ENCODE assay signal across 8 mouse cellular contexts in genomic region chr9:65196738-65197569, GRCm38 (mm10). TPM values are rescaled to one million over a fixed set of nuclear protein-coding genes. Genes with fewer than 3 reads are reported as not detected.
DNase-seq lines count a peak whose midpoint lies in the region; ATAC-seq and TF ChIP-seq lines count a peak whose summit lies in the region.

No protein-coding gene starts in this region.

- H3K9ac ChIP-seq in forebrain, embryonic 13.5 days: peak overlapping the region; percentile 41; the same call in 1 of the 2 replicates
- H3K9ac ChIP-seq in liver, embryonic 16.5 days (ENCODE audit: low read depth, low read length): peak overlapping the region; percentile 59
- no peak overlapping the region for H3K9ac ChIP-seq in neural tube, embryonic 12.5 days
- no peak overlapping the region for H3K9ac ChIP-seq in stomach, postnatal 0 days (ENCODE audit: low read length)

- H3K4me1 ChIP-seq in E14TG2a.4 (replicated peaks; ENCODE audit: low read depth, low read length): peaks cover 73% of the 10 kb centered on the region
- peaks cover 28% of the 10 kb centered on the region for H3K4me1 ChIP-seq in forebrain, embryonic 13.5 days
- H3K4me1 ChIP-seq in liver, embryonic 16.5 days (ENCODE audit: control insufficient read depth, low read depth, low read length): peaks cover 63% of the 10 kb centered on the region
- peaks cover 11% of the 10 kb centered on the region for H3K4me1 ChIP-seq in neural tube, embryonic 12.5 days
- peaks cover 5% of the 10 kb centered on the region; the same call in 1 of the 2 replicates for H3K4me1 ChIP-seq in stomach, postnatal 0 days (replicated peaks; ENCODE audit: control insufficient read depth, insufficient read depth)

- intact Hi-C loops in heart, postnatal 10 days (cut with DNase I): loop anchor here (1.0 kb wide), 1 partner anchor 86 kb away; no protein-coding TSS in a partner anchor

- DNase-seq in c-Kit-positive CD71-positive TER-119-negative erythroid progenitor cells, embryonic 14.5 days (ENCODE audit: low read depth): peak; percentile 84
- peak; percentile 96 to 97 for DNase-seq in heart, postnatal 10 days
- DNase-seq in kidney, postnatal 4 days: peak; percentile 97 to 98
- peak; percentile 95 for DNase-seq in stomach, postnatal 0 days (ENCODE audit: low spot score)

- peak; percentile 26; the same call in 1 of the 2 replicates for TF ChIP-seq CTCF in E14TG2a.4 (conservative IDR thresholded peaks at IDR 0.05; ENCODE audit: low read length)
- peak; percentile 89 for TF ChIP-seq CTCF in stomach, postnatal 0 days (IDR thresholded peaks at IDR 0.05; ENCODE audit: low read depth)

- peak; percentile 70 for ATAC-seq in forebrain, embryonic 13.5 days
- peak; percentile 69 for ATAC-seq in liver, embryonic 16.5 days (ENCODE audit: low read depth)
- peak; percentile 63; the same call in 1 of the 2 replicates for ATAC-seq in neural tube, embryonic 12.5 days (ENCODE audit: low FRiP score, low read depth)
- ATAC-seq in stomach, postnatal 0 days (ENCODE audit: low FRiP score, low TSS enrichment): peak; percentile 75

- WGBS in forebrain, embryonic 13.5 days: 21% methylated on average over 26 of the region's 26 CpGs
- WGBS in liver, embryonic 16.5 days (ENCODE audit: insufficient replicate concordance): 8% methylated on average over 26 of the region's 26 CpGs
- 18% methylated on average over 26 of the region's 26 CpGs for WGBS in neural tube, embryonic 12.5 days
- WGBS in stomach, postnatal 0 days: 13% methylated on average over 26 of the region's 26 CpGs

- H3K27me3 ChIP-seq in E14TG2a.4 (ENCODE audit: insufficient read depth, low read length): no peaks in the 10 kb centered on the region
- H3K27me3 ChIP-seq in forebrain, embryonic 13.5 days: no peaks in the 10 kb centered on the region
- H3K27me3 ChIP-seq in liver, embryonic 16.5 days (ENCODE audit: control insufficient read depth, insufficient read depth, low read depth, low read length): no peaks in the 10 kb centered on the region
- H3K27me3 ChIP-seq in neural tube, embryonic 12.5 days (replicated peaks): no peaks in the 10 kb centered on the region
- H3K27me3 ChIP-seq in stomach, postnatal 0 days (ENCODE audit: control insufficient read depth, insufficient read depth, low read length): no peaks in the 10 kb centered on the region

- no peaks in the 10 kb centered on the region for H3K36me3 ChIP-seq in E14TG2a.4 (ENCODE audit: insufficient read depth, low read length)
- H3K36me3 ChIP-seq in forebrain, embryonic 13.5 days (ENCODE audit: poor library complexity, severe bottlenecking): no peaks in the 10 kb centered on the region
- H3K36me3 ChIP-seq in liver, embryonic 16.5 days (ENCODE audit: control insufficient read depth, insufficient read depth): no peaks in the 10 kb centered on the region
- no peaks in the 10 kb centered on the region for H3K36me3 ChIP-seq in neural tube, embryonic 12.5 days
- no peaks in the 10 kb centered on the region for H3K36me3 ChIP-seq in stomach, postnatal 0 days (ENCODE audit: control insufficient read depth, insufficient read depth, low read length)

- H3K4me2 ChIP-seq in forebrain, embryonic 13.5 days: peak overlapping the region; percentile 34
- H3K4me2 ChIP-seq in liver, embryonic 16.5 days (ENCODE audit: low read depth, low read length): peak overlapping the region; percentile 46
- peak overlapping the region; percentile 31 for H3K4me2 ChIP-seq in neural tube, embryonic 12.5 days (replicated peaks)
- H3K4me2 ChIP-seq in stomach, postnatal 0 days (replicated peaks; ENCODE audit: low read depth): no peak overlapping the region

- H3K9me3 ChIP-seq in E14TG2a.4 (ENCODE audit: low read length): no peaks in the 10 kb centered on the region
- H3K9me3 ChIP-seq in forebrain, embryonic 13.5 days (replicated peaks): no peaks in the 10 kb centered on the region
- no peaks in the 10 kb centered on the region for H3K9me3 ChIP-seq in liver, embryonic 16.5 days (replicated peaks; ENCODE audit: control insufficient read depth, low read length)
- H3K9me3 ChIP-seq in neural tube, embryonic 12.5 days: no peaks in the 10 kb centered on the region
- no peaks in the 10 kb centered on the region for H3K9me3 ChIP-seq in stomach, postnatal 0 days (ENCODE audit: control insufficient read depth, low read length)

- no peak for TF ChIP-seq EP300 in stomach, postnatal 0 days (optimal IDR thresholded peaks at IDR 0.05)

- H3K4me3 ChIP-seq in E14TG2a.4 (replicated peaks; ENCODE audit: low read length): no peak overlapping the region
- H3K4me3 ChIP-seq in forebrain, embryonic 13.5 days: peak overlapping the region; percentile 20
- H3K4me3 ChIP-seq in liver, embryonic 16.5 days (ENCODE audit: low read depth, low read length): peak overlapping the region; percentile 13
- H3K4me3 ChIP-seq in neural tube, embryonic 12.5 days: no peak overlapping the region
- no peak overlapping the region for H3K4me3 ChIP-seq in stomach, postnatal 0 days (ENCODE audit: low read depth, low read length)

- peak overlapping the region; percentile 92; the same call in 1 of the 2 replicates for H3K27ac ChIP-seq in forebrain, embryonic 13.5 days
- peak overlapping the region; percentile 96 for H3K27ac ChIP-seq in liver, embryonic 16.5 days (ENCODE audit: low read length)
- no peak overlapping the region for H3K27ac ChIP-seq in neural tube, embryonic 12.5 days
- peak overlapping the region; percentile 92 for H3K27ac ChIP-seq in stomach, postnatal 0 days (replicated peaks)

RNA-seq across cellular contexts. Expression of gene Parp16, which starts 1.8 kb away (rescaled TPM):
- 5.1 and 6.1 TPM in 2 replicates for polyA plus RNA-seq in forebrain, embryonic 13.5 days (2015; fragmentation: Nextera tagmentation; extraction: Ambion mirVana)
- total RNA-seq in heart, postnatal 10 days (2021): 1 to 10 TPM; 5.1 to 5.9 TPM
- 9.9 and 11.2 TPM in 2 replicates for polyA plus RNA-seq in liver, embryonic 16.5 days (2015; fragmentation: Nextera tagmentation; extraction: Ambion mirVana)
- polyA plus RNA-seq in neural tube, embryonic 12.5 days (2016; fragmentation: Nextera tagmentation; extraction: Ambion mirVana): 5.4 and 5.7 TPM in 2 replicates
- polyA plus RNA-seq in stomach, postnatal 0 days (2015; fragmentation: Nextera tagmentation; extraction: Ambion mirVana): 5.0 TPM in 2 replicates

RNA-seq across cellular contexts. Expression of gene Igdcc3, which starts 56.0 kb away (rescaled TPM):
- 13.2 and 16.0 TPM in 2 replicates for polyA plus RNA-seq in forebrain, embryonic 13.5 days (2015; fragmentation: Nextera tagmentation; extraction: Ambion mirVana)
- under 1 TPM; 0.22 to 0.40 TPM for total RNA-seq in heart, postnatal 10 days (2021)
- polyA plus RNA-seq in liver, embryonic 16.5 days (2015; fragmentation: Nextera tagmentation; extraction: Ambion mirVana): 0.04 TPM in 1 of 2 replicates, not detected in the other
- polyA plus RNA-seq in neural tube, embryonic 12.5 days (2016; fragmentation: Nextera tagmentation; extraction: Ambion mirVana): 32.6 and 36.4 TPM in 2 replicates
- polyA plus RNA-seq in stomach, postnatal 0 days (2015; fragmentation: Nextera tagmentation; extraction: Ambion mirVana): 0.32 and 0.35 TPM in 2 replicates

Comparison
In these comparisons a context has a peak if more than half of its experiments do, and no peak if none do; other contexts are left out.
1. H3K4me3 ChIP-seq: peak in forebrain, embryonic 13.5 days (single experiment) and liver, embryonic 16.5 days (single experiment); none in E14TG2a.4 (single experiment), neural tube, embryonic 12.5 days (single experiment) and stomach, postnatal 0 days (single experiment).
2. H3K9ac ChIP-seq: peak in forebrain, embryonic 13.5 days (single experiment) and liver, embryonic 16.5 days (single experiment); none in neural tube, embryonic 12.5 days (single experiment) and stomach, postnatal 0 days (single experiment).
3. RNA of gene Igdcc3, which starts 56.0 kb away (polyA plus RNA-seq): 32.6 to 36.4 TPM in neural tube, embryonic 12.5 days and 13.2 to 16.0 TPM in forebrain, embryonic 13.5 days; 0.32 to 0.35 TPM in stomach, postnatal 0 days and 0.04 TPM in liver, embryonic 16.5 days; every median in the first group is over 10 times any median in the second.
4. Peak in every context shown above with its lines, with median percentiles within 50 percentile points of each other: DNase-seq and ATAC-seq.